Mouse (Mus musculus) embryonic fibroblast, embryonic 13.5 days (primary cell): Measurements from ENCODE around the gene Sart3.

Source experiments
- CTCF ChIP-seq: IDR thresholded peaks from 2 replicates; pipeline ENCODE4 v1.5.1; 2011; ENCODE audit warnings: mild to moderate bottlenecking, control low read depth, low read length, moderate library complexity, borderline replicate concordance; ENCODE audit not compliant: insufficient read depth
- POLR2A ChIP-seq: IDR thresholded peaks from 2 replicates; pipeline ENCODE4 v1.6.1; 2011; ENCODE audit warnings: low read depth, mild to moderate bottlenecking, control low read depth, low read length, moderate library complexity

DNA sequence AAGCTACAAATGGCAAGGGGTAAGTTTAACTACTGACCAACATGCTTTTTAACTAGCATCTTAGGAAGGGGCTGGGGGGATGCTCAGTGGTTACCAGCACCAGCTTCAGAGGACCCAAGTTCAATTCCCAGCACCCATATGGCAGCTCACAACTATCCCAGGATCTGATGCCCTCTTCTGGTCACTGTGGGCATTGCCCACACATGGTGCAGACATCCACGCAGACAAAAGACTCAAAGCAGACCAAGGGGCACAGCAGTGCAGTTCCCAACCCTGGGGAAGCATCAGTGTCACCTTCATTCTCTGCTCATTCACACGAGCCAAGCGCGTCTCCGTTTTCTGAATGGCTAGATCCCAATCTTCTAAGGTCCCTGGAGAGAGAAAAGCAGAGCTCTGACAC lies 24.7 kb downstream of the Sart3 start:
- TF ChIP-seq POLR2A (no peak), CTCF (peak; percentile 12; the same call in 1 of the 2 replicates)
